Mouse (Mus musculus) frontal cortex, postnatal 14 days (tissue): ENCODE data around the gene Tppp3.

Source experiments
- DNase-seq, 2 experiments: peaks; one replicate each; pipeline ENCODE4 v3.0.0; 2022; ENCODE audit warnings: low spot score in 2 of 2

Tppp3 gene

DNA sequence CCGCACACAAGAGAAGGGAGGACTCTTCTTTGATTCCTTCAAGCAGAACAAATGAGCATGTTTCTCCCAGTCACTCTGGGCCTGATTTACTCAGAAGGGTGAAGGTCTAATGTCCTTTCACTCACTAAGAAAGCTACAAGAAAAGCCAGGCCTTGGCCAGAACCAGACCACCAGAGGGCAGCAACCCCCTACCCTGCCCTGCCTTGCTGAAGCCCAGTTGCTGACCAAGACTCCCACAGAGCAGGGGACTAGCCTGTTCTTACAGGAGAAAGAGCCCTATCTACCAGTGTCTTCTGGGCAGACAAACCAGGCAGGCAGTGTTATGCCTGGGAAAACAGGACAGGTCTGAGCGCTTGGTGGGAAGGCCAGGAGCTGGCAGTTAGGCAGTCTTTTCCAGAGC lies 13.1 kb upstream of the Tppp3 start:
- DNase-seq, result no peak

DNA sequence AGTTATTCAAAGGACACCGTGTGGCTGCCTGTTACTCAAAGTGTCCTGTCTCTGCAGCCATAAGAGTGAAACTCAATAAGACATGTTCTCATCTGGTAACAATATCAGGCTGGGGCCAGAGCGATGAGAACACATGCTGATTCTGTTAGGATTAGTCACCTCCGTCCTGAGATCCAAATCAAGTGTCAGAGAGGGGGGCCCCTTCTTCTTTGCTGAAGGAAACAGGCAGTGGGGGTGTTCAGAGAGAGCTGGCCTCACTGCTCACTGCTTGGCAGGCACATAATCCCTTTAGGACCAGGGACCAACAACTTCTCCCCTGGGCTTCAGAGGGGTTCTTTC lies 12.7 kb upstream of the Tppp3 start:
- DNase-seq, result no peak

- no peak for DNase-seq
Measured at GRCm38 (mm10) chr8:105483212-105484029, 12.1 kb upstream of the Tppp3 start.

DNA sequence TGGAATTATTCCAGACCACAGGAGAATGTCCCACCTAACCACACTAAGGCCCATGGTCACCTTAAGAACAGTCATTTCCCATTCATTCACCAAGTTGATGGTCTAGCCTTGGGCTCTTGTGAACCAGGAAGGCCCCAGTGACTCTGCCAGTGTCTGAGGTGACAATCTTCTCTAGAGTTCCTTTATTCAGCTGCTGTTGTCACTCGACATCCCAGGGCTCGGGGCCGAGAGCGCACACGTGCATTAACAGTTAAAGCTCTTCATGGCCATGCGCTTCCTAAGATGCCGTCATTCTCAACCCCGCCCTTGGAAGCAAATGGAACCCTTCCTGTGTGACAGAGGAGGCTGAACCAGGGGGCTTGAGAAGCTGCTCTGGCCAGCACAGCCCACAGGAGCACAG lies 10.8 kb upstream of the Tppp3 start:
- DNase-seq, result no peak

GRCm38 (mm10) chr8:105481453-105481852 lies 10.1 kb upstream of the Tppp3 start:
- DNase-seq, result no peak

- no peak for DNase-seq
Measured at GRCm38 (mm10) chr8:105481013-105481412, 9.7 kb upstream of the Tppp3 start.

- no peak for DNase-seq
Measured at GRCm38 (mm10) chr8:105477792-105478191, 6.5 kb upstream of the Tppp3 start.

DNA sequence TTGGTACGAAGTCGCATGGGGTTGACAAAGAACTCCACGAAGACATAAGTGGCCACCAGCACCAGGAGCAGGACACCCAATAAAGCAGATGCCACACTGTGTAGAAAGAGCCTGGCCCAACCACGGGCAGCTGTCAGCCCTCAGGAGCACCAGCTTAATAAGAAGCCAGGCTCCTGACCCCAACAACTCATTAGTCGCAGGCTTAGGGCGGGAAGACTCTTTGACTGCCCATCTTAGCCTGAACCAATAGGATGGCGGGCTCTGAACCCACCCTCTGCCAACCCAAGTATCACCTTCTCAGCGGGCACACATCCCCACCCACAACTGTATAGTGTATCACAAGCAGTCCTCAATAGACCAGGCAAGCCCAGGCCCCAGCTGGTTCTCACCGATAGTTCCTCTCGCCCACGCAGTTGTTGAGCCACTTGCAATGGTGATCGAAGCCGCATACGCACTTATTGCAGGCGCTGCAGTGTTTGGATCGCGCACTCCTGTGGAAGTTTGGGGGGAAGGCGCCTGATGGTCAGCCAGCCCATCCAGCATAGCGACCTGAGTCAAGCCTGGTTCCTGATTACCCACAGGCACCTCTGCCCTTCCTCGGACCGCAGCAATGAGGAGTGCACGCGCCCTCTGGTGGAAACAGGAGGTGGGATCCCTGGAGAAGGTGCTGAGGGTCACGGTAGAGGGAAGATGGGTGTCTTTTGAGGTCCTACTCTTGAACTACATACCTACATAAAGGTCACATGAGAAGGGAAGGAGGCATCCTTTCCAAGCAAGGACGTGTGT lies 5.5 kb upstream of the Tppp3 start:
- DNase-seq, result no peak

GRCm38 (mm10) chr8:105476161-105476560 lies 4.8 kb upstream of the Tppp3 start:
- no peak for DNase-seq

DNA sequence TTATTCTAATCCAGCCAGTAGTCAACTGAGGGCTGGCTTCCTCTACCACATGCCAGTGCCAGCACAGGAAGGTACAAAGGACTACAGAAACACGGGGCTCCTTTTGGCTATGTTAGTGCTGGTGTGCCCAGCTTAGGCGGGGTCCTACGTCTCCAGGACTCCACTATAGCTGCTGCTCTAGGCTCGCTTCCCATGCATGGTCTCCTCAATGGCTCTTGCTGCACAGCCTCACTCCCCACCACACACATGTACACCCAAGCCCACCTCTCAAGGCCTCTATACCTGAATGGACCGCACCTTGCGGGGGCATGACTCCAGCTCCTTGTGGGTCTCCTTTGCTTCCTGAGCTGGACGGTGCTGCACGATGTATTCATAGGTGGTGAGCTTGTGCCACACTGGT lies 4.4 kb upstream of the Tppp3 start:
- DNase-seq, result no peak

DNA sequence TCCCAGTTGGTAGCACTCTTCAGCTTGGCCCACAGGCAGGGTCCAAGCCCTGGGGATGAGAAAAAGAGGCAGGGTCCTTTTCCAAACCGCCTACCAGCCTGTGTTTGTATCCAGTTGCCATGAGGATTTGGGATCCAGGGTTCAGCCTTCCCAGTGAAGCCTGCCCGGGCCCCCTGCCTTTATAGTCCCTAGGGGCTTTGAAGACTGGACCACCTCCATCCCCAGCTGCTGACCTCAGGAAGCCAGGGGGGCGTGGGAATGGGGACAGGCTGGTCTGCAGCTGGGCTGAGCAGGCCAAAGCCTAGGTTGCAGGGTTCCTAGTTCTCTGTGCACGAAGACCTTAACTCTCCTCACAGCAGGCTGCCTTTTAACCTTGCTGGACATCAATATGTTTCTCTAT lies 3.9 kb upstream of the Tppp3 start:
- DNase-seq, result no peak

GRCm38 (mm10) chr8:105474680-105475079 lies 3.4 kb upstream of the Tppp3 start:
- no peak for DNase-seq

DNA sequence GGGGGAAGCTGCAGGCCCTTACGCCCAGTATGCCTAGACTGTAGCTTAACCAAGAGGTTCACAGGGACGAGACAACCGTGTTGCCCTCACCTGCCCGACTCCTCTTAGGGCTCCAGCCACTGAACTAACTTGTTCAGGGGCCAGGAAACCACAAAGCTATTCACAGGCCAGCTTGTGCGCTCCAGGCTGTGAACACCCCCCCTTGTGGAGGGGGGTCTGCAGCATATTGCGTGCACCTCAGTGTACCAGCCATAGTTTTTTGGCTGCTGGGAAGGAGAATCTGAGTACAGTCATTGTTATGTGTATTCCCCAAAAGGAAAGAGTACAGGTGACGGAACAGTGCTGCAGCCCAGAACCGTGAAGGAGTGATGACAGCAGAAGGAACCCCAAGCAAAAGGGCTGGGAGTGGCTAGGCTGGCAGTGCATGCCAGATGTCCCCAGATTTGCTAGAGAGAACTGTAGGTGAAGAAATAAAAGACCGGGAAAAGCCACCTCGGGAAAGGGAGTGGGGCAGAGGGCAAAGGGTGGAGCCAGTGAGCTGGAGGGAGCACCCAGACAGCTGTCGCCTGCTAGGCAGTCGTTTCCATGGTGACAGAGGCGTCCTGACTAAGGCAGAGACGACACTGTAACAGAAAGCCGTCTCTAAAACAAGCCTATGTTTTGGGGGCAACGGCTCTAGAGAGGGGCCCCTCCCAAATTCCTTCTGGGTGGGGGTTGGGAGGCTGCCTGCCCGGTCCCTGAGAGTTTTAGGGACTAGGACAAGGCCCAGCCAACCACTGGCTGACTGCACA lies 2.7 kb upstream of the Tppp3 start:
- DNase-seq, result no peak

GRCm38 (mm10) chr8:105472983-105473382 lies 1.7 kb upstream of the Tppp3 start:
- DNase-seq, result no peak

DNA sequence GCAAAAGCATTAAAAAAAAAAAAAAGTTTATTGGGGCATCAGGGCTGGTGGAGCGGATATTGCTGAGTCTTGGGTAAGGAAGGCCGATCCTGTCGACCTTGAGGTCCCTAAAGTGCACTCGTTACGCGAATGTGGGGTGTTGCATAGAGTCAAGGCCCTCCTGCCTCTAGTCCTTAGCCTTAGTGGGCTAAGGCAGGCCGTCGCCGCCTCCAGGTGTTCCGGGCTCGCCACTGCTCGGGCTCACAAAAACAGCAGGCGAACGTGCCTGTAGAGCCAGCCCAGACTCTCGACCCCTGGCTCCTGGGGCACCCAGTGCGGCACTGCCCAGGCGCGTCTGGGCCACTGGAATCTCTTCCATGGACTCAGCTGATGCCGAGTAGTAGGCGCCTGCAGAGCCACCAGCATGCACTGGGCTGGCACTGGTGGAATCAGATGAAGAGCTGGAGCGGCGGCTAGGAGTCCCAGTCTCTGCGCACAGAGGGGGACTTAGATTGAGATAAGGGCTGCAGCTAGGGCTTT lies 1.1 kb upstream of the Tppp3 start:
- no peak for DNase-seq

DNA sequence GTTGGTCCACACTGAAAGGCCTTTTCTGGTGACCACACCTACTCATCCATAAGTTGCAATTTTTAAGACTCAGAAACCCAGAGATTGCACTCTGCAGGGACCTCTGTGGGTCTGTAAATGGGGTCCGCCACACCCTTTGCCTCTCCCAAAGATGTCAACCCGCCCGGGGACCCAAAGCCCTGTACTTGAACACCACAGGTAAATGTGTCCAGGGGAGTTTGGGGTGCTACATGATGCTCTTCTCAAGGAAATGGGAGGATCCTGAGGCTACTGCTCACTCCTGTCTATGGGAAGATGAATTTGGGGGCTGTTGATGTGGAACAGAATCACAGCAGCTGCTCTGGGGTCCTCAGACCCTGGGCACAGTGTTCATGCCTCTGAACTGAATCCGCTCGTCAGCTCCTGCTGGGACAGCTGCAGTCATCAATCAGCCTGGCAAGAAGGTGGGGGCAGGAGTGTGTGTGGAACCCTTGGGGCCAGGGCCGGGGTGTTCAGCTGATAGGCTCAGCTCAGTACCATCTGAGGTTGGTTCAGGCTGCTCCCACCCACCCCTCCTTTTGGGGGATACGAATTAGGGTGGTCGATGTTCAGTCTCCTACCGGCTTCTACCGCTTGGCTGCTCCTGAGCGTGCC lies 529 bp downstream of the Tppp3 start:
- no peak for DNase-seq

DNA sequence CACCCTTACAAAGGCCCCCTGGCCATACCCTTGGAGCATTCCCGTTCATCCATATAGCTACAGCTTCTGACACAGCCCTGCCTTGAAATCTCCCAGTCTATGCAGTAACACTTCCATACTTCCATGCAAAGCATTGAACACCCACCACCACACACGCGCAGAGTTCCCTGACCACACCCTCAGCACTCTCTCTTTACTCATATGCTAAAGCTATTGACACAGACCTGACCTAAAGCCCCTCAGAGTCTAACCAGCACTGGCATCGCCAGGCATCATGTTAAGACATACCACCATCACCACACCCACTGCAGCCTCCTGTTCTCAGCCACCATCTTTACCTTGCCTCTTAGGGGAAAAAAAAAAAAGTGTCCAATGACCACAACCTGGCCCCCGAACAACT lies 1.1 kb downstream of the Tppp3 start:
- no peak for DNase-seq

DNA sequence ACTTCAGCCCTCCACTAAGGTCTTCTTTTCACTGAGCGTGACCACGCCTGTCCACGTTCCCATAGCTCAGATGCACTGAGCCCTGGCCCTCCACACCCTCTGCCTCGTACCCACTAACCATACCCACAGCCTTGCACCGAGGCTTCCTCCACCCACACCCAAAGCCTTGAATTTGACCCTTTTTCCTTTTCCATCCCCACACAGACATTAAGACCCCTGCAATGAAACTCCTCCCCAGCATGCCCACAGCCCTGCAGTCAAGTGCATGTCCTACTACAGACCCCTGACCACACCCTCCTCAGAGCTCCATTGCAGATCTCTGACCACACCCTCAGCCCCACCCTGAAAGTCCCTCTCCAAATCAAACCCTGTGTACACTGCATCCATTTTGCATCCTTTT lies 1.5 kb downstream of the Tppp3 start:
- no peak for DNase-seq

DNA sequence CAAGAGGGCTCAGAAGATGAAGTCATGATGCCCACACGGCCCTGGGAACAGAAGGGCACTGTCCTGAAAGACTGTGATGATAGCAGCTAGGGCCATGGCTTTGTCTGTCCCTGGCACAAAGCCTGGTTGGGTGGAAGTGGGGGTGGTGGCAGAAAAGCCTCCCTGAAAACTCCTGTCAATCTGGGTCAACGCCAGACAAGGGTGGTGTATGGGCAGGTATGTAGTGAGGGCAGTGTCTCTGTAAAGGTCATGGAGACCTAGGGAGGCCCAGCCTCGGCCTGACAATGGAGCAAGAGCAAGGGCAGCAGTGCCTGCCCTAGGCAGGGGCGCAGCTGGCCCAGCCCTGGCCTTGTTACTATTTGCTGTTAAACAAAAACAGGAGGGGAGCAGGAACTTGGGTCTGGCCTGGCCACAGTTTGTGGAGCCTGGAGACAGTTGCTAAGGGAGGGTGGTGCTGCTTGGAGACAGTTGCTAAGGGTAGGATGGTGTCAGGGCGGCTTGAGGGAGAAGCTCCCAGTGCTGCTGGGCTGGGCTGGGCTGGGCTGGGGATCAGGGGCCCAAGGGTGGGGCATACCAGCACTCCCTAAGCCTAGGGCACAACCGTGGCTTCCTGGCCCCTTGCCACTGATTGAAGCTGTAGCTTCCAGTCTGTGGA lies 2.2 kb downstream of the Tppp3 start:
- DNase-seq, result no peak

- DNase-seq, result no peak
Measured at GRCm38 (mm10) chr8:105468002-105468720, 3.2 kb downstream of the Tppp3 start.
